Mouse (Mus musculus): ENCODE measurements around the gene Trim39.

DNA sequence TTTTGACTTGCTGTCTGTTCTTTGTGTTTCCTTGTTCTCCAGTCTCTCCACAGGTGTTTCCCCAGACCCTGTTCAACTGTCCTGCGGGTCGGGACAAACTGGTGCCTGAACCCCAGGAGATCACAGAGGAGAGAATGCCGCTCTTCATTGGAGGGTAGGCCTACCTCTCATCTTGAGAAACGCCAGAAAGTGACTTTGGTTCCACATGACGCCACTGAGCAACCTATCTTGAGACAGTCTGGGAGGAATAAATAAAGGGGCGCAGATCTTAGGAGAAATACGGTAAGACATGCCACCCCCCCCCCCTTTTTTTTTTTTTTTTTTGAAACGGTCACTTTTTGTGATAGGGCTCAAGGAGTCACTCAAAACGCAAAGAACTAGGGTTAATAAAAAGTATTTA is 42.5 kb upstream of the Trim39 start:
- TF ChIP-seq POLR2A (IDR thresholded peaks at IDR 0.05; ENCODE audit: borderline replicate concordance, control insufficient read depth, low read depth, low read length): no peak
- no peak for TF ChIP-seq CTCF (IDR thresholded peaks at IDR 0.05; ENCODE audit: control insufficient read depth, insufficient read depth, low read length)

All from bone marrow, adult 2 months (tissue).